ENCODE assay signal across 8 mouse cellular contexts in genomic region chr10:41519640-41520409, GRCm38 (mm10). TPM values are rescaled to one million over a fixed set of nuclear protein-coding genes. Genes with fewer than 3 reads are reported as not detected.
DNase-seq lines count a peak whose midpoint lies in the region; ATAC-seq and TF ChIP-seq lines count a peak whose summit lies in the region.

No protein-coding gene starts in this region.

- peaks cover 11 to 24% of the 10 kb centered on the region in 2 experiments for H3K36me3 ChIP-seq in CH12.LX (replicated peaks in 1 of 2; ENCODE audit: control insufficient read depth in 1 of 2, insufficient read depth in 1 of 2, low read length in 1 of 2)
- 0 out of 2 replicates have a peak, but pooled peaks cover 5% of the 10 kb centered on the region for H3K36me3 ChIP-seq in lung, embryonic 15.5 days

- peak overlapping the region; percentile 85 for H3K9ac ChIP-seq in CH12.LX (ENCODE audit: insufficient read depth, low read depth)
- peak overlapping the region; percentile 95 for H3K9ac ChIP-seq in lung, embryonic 15.5 days

- TF ChIP-seq RAD21 in CH12.LX (IDR thresholded peaks at IDR 0.05; ENCODE audit: low read depth, low read length) = no peak; the same call in none of the 2 replicates

- TF ChIP-seq CTCF in CH12.LX (conservative IDR thresholded peaks at IDR 0.05 in 1 of 2, IDR thresholded peaks at IDR 0.05 in 1 of 2; ENCODE audit: low read depth in 2 of 2, low read length in 2 of 2) = no peak

- dilution Hi-C loops in CH12.LX (cut with MboI; ENCODE audit: extremely low pct_ligation_motif_present, extremely low pct_unique_long_range_greater_than_20kb, low sequenced_read_pairs) = no loop called here

- H3K9me3 ChIP-seq in CH12.LX (replicated peaks; ENCODE audit: low read length) = no peaks in the 10 kb centered on the region
- no peaks in the 10 kb centered on the region for H3K9me3 ChIP-seq in lung, embryonic 15.5 days

- peak; percentile 37; the same call in 1 of the 2 replicates for ATAC-seq in erythroid progenitor cell, adult 5-6 weeks (replicated peaks; ENCODE audit: low FRiP score, poor library complexity, severe bottlenecking)
- ATAC-seq in lung, embryonic 15.5 days (ENCODE audit: borderline replicate concordance, extremely low read depth, low FRiP score, low TSS enrichment) = peak; percentile 50

- H3K27me3 ChIP-seq in CH12.LX (replicated peaks) = no peaks in the 10 kb centered on the region
- no peaks in the 10 kb centered on the region for H3K27me3 ChIP-seq in lung, embryonic 15.5 days

- intact Hi-C loops in heart, postnatal 14 days (cut with DNase I) = loop anchor here (5.0 to 10.0 kb wide), 4 partner anchors 77 to 775 kb away; partner anchors contain the start of genes Cep57l1 and Sesn1

- peak overlapping the region; percentile 91 to 96 (median 94) for H3K4me3 ChIP-seq in CH12.LX (replicated peaks in 1 of 3; ENCODE audit: low read depth in 2 of 3, low read length in 2 of 3, poor library complexity in 1 of 3)
- H3K4me3 ChIP-seq in lung, embryonic 15.5 days = peak overlapping the region; percentile 98

- in situ Hi-C loops in CH12.LX (cut with MboI; ENCODE audit: low pct_ligation_motif_present, low pct_unique_long_range_greater_than_20kb, low sequenced_read_pairs) = loop anchor here (5.0 to 25.0 kb wide), 4 partner anchors 82 to 442 kb away; partner anchors contain the start of genes Cep57l1 and Sesn1

- peak overlapping the region; percentile 68 for H3K4me2 ChIP-seq in CH12.LX (ENCODE audit: insufficient read depth, low read depth, poor library complexity, severe bottlenecking)
- H3K4me2 ChIP-seq in lung, embryonic 15.5 days = peak overlapping the region; percentile 77

- 0 out of 2 replicates have a peak, but pooled peaks have one; percentile 20 for TF ChIP-seq EP300 in CH12.LX (IDR thresholded peaks at IDR 0.05; ENCODE audit: low read length)

- H3K4me1 ChIP-seq in CH12.LX (ENCODE audit: control insufficient read depth in 1 of 2, insufficient read depth in 2 of 2) = peaks cover 15 to 48% of the 10 kb centered on the region in 2 experiments
- H3K4me1 ChIP-seq in lung, embryonic 15.5 days = peaks cover 31% of the 10 kb centered on the region

- under 1% methylated on average over 65 of the region's 65 CpGs for WGBS in lung, embryonic 15.5 days

- H3K79me2 ChIP-seq in CH12.LX (replicated peaks; ENCODE audit: control insufficient read depth, extremely low read depth, insufficient read depth, poor library complexity, severe bottlenecking) = peaks cover 41% of the 10 kb centered on the region

- peak; percentile 73 for DNase-seq in CH12.LX (ENCODE audit: extremely low read depth)
- peak; percentile 58 to 62 for DNase-seq in adrenal gland, adult 18-20 months (ENCODE audit: low spot score in 2 of 2)
- peak; percentile 60 to 71 for DNase-seq in heart, postnatal 14 days
- DNase-seq in layer of hippocampus, adult 18-20 months (ENCODE audit: low spot score in 2 of 2) = peak; percentile 13 to 30
- peak; percentile 44 for DNase-seq in right cerebral cortex, postnatal 14 days
- no peak for DNase-seq in ovary, postnatal 36 days (ENCODE audit: low spot score)

- no peak for TF ChIP-seq POLR2A in CH12.LX (IDR thresholded peaks at IDR 0.05; ENCODE audit: low read depth, low read length)

- peak overlapping the region; percentile 88 for H3K27ac ChIP-seq in CH12.LX (ENCODE audit: insufficient read depth, low read depth)
- H3K27ac ChIP-seq in lung, embryonic 15.5 days = peak overlapping the region; percentile 97

TF ChIP-seq in CH12.LX, 34 proteins besides CTCF, POLR2A, EP300 and RAD21:
- peak; percentile 72 for TF ChIP-seq SIN3A (IDR thresholded peaks at IDR 0.05; ENCODE audit: low read length)
- TF ChIP-seq RCOR1 (conservative IDR thresholded peaks at IDR 0.05; ENCODE audit: low read depth, low read length) = no peak
- peak; percentile 40 for TF ChIP-seq MYC (IDR thresholded peaks at IDR 0.05; ENCODE audit: low read depth, low read length)
- peak; percentile 44; the same call in 1 of the 2 replicates for TF ChIP-seq TBP (conservative IDR thresholded peaks at IDR 0.05; ENCODE audit: low read depth, low read length)
- peak; percentile 63 for TF ChIP-seq IRF4 (IDR thresholded peaks at IDR 0.05; ENCODE audit: low read depth, low read length)
- TF ChIP-seq UBTF (IDR thresholded peaks at IDR 0.05; ENCODE audit: low read depth, low read length) = peak; percentile 77
- no peak for TF ChIP-seq KAT2A (IDR thresholded peaks at IDR 0.05; ENCODE audit: insufficient replicate concordance, low read length)
- 0 out of 2 replicates have a peak, but pooled peaks have one; percentile 7 for TF ChIP-seq MAZ (IDR thresholded peaks at IDR 0.05; ENCODE audit: low read depth, low read length)
- TF ChIP-seq CHD1 (IDR thresholded peaks at IDR 0.05; ENCODE audit: low read depth, low read length) = 0 out of 2 replicates have a peak, but pooled peaks have one; percentile 21

RNA-seq across cellular contexts. Expression of gene Cd164, which starts 0.6 kb away (rescaled TPM):
- total RNA-seq in CH12.LX (2012; rRNA removed) (41.0 and 43.6 TPM in 2 replicates), CH12.LX (2014; rRNA removed) (140 and 151 TPM in 2 replicates)
- 163 and 191 TPM in 2 replicates for polyA plus RNA-seq in CH12.LX (2012; ENCODE audit: insufficient read length, low read depth)
- total RNA-seq in adrenal gland, adult 18-20 months (2021) = 100 to 1,000 TPM; 213 to 232 TPM
- 62.7 and 87.6 TPM in 2 replicates for total RNA-seq in erythroid progenitor cell, adult 5-6 weeks (2015; ENCODE audit: low replicate concordance)
- total RNA-seq in erythroid progenitor cell, adult 5-6 weeks (2017; ENCODE audit: low replicate concordance) = 46.8 and 52.3 TPM in 2 replicates
- 100 to 1,000 TPM; 140 to 155 TPM for total RNA-seq in heart, postnatal 14 days (2021)
- total RNA-seq in layer of hippocampus, adult 18-20 months (2021) = 10 to 100 TPM; 60.7 to 68.2 TPM
- polyA plus RNA-seq in lung, embryonic 15.5 days (2015; fragmentation: Nextera tagmentation; extraction: Ambion mirVana) = 171 and 176 TPM in 2 replicates

RNA-seq across cellular contexts. Expression of gene Ppil6, which starts 29.6 kb away (rescaled TPM):
- not detected in 2 replicates for total RNA-seq in CH12.LX (2012; rRNA removed)
- total RNA-seq in CH12.LX (2014; rRNA removed) = not detected in 2 replicates
- not detected in 2 replicates for polyA plus RNA-seq in CH12.LX (2012; ENCODE audit: insufficient read length, low read depth)
- under 1 TPM; 0.43 to 0.64 TPM for total RNA-seq in adrenal gland, adult 18-20 months (2021)
- total RNA-seq in erythroid progenitor cell, adult 5-6 weeks (2015; ENCODE audit: low replicate concordance) = not detected in 2 replicates
- not detected in 2 replicates for total RNA-seq in erythroid progenitor cell, adult 5-6 weeks (2017; ENCODE audit: low replicate concordance)
- 1 to 10 TPM; 1.6 to 3.0 TPM for total RNA-seq in heart, postnatal 14 days (2021)
- total RNA-seq in layer of hippocampus, adult 18-20 months (2021) = 1 to 10 TPM; 3.7 to 5.6 TPM
- polyA plus RNA-seq in lung, embryonic 15.5 days (2015; fragmentation: Nextera tagmentation; extraction: Ambion mirVana) = 2.4 and 2.5 TPM in 2 replicates

RNA-seq across cellular contexts. Expression of gene Smpd2, which starts 29.7 kb away (rescaled TPM):
- total RNA-seq in CH12.LX (2012; rRNA removed) (15.4 and 15.7 TPM in 2 replicates), CH12.LX (2014; rRNA removed) (8.9 and 11.0 TPM in 2 replicates)
- 11.1 and 11.3 TPM in 2 replicates for polyA plus RNA-seq in CH12.LX (2012; ENCODE audit: insufficient read length, low read depth)
- total RNA-seq in adrenal gland, adult 18-20 months (2021) = 10 to 100 TPM; 17.4 to 22.2 TPM
- total RNA-seq in erythroid progenitor cell, adult 5-6 weeks (2015; ENCODE audit: low replicate concordance) = 0.84 and 4.7 TPM in 2 replicates
- 2.3 TPM in 1 of 2 replicates, not detected in the other for total RNA-seq in erythroid progenitor cell, adult 5-6 weeks (2017; ENCODE audit: low replicate concordance)
- total RNA-seq in heart, postnatal 14 days (2021) = 10 to 100 TPM; 42.8 to 45.3 TPM
- 10 to 100 TPM; 18.7 to 21.8 TPM for total RNA-seq in layer of hippocampus, adult 18-20 months (2021)
- polyA plus RNA-seq in lung, embryonic 15.5 days (2015; fragmentation: Nextera tagmentation; extraction: Ambion mirVana) = 69.7 and 77.4 TPM in 2 replicates

RNA-seq across cellular contexts. Expression of gene Mical1, which starts 43.7 kb away (rescaled TPM):
- total RNA-seq in CH12.LX (2012; rRNA removed) (36.3 and 37.7 TPM in 2 replicates), CH12.LX (2014; rRNA removed) (22.5 and 23.0 TPM in 2 replicates)
- 67.4 and 70.2 TPM in 2 replicates for polyA plus RNA-seq in CH12.LX (2012; ENCODE audit: insufficient read length, low read depth)
- total RNA-seq in adrenal gland, adult 18-20 months (2021) = 10 to 100 TPM in 1 of 2 experiments, 1 to 10 TPM in 1; 8.8 to 15.2 TPM
- 10.1 and 19.7 TPM in 2 replicates for total RNA-seq in erythroid progenitor cell, adult 5-6 weeks (2015; ENCODE audit: low replicate concordance)
- 0.76 and 11.4 TPM in 2 replicates for total RNA-seq in erythroid progenitor cell, adult 5-6 weeks (2017; ENCODE audit: low replicate concordance)
- 10 to 100 TPM; 20.6 to 20.8 TPM for total RNA-seq in heart, postnatal 14 days (2021)
- 10 to 100 TPM; 15.2 to 18.0 TPM for total RNA-seq in layer of hippocampus, adult 18-20 months (2021)
- polyA plus RNA-seq in lung, embryonic 15.5 days (2015; fragmentation: Nextera tagmentation; extraction: Ambion mirVana) = 71.0 and 75.7 TPM in 2 replicates
